Mouse (Mus musculus): Measurements from ENCODE around the gene Fam184b.

Gene Fam184b

GRCm38 (mm10) chr5:45595363-45596039, 43.9 kb downstream of the Fam184b start:
- DNase-seq = peak; percentile 53

- no peak for DNase-seq
These were observed 46.1 kb downstream of the Fam184b start for GRCm38 (mm10) chr5:45593276-45593675.

GRCm38 (mm10) chr5:45590094-45590493, 49.3 kb downstream of the Fam184b start:
- DNase-seq = no peak

GRCm38 (mm10) chr5:45584601-45585000, 54.8 kb downstream of the Fam184b start:
- DNase-seq = no peak

GRCm38 (mm10) chr5:45580279-45580678, 59.1 kb downstream of the Fam184b start:
- no peak for DNase-seq

- no peak for DNase-seq
These were observed 62.0 kb downstream of the Fam184b start for GRCm38 (mm10) chr5:45577376-45577775.

- no peak for DNase-seq
These were observed 62.7 kb downstream of the Fam184b start for GRCm38 (mm10) chr5:45576716-45577115.

- no peak for DNase-seq
These were observed 66.6 kb downstream of the Fam184b start for GRCm38 (mm10) chr5:45572816-45573215.

- DNase-seq = no peak
These were observed 73.6 kb downstream of the Fam184b start for GRCm38 (mm10) chr5:45565829-45566228.

- no peak for DNase-seq
These were observed 75.4 kb downstream of the Fam184b start for GRCm38 (mm10) chr5:45564054-45564453.

- DNase-seq = no peak
These were observed 89.8 kb downstream of the Fam184b start for GRCm38 (mm10) chr5:45549586-45549985.

- no peak for DNase-seq
These were observed 96.0 kb downstream of the Fam184b start for GRCm38 (mm10) chr5:45543374-45543773.

GRCm38 (mm10) chr5:45539502-45539901, 99.9 kb downstream of the Fam184b start:
- no peak for DNase-seq

GRCm38 (mm10) chr5:45535177-45535576, 104.2 kb downstream of the Fam184b start:
- DNase-seq = no peak

- peak; percentile 79 for DNase-seq
These were observed 104.9 kb downstream of the Fam184b start for GRCm38 (mm10) chr5:45534319-45535098.

- DNase-seq = no peak
These were observed 109.7 kb downstream of the Fam184b start for GRCm38 (mm10) chr5:45529696-45530095.

- DNase-seq = no peak
These were observed 113.1 kb downstream of the Fam184b start for GRCm38 (mm10) chr5:45526338-45526737.

GRCm38 (mm10) chr5:45525101-45525500, 114.3 kb downstream of the Fam184b start:
- no peak for DNase-seq

- DNase-seq = no peak
These were observed 117.8 kb downstream of the Fam184b start for GRCm38 (mm10) chr5:45521601-45522000.

- DNase-seq = no peak
These were observed 118.7 kb downstream of the Fam184b start for GRCm38 (mm10) chr5:45520809-45521110.

- peak; percentile 93 for DNase-seq
These were observed 119.2 kb downstream of the Fam184b start, which contains the start of gene Med28 for GRCm38 (mm10) chr5:45519960-45520808. Med28 (plus strand) TSS chr5:45520229.

- no peak for DNase-seq
These were observed 124.2 kb downstream of the Fam184b start for GRCm38 (mm10) chr5:45515151-45515743.

GRCm38 (mm10) chr5:45514599-45514998, 124.8 kb downstream of the Fam184b start:
- DNase-seq = no peak
